Mouse (Mus musculus): ENCODE results near the gene BC028528. TPM values are rescaled to one million over a fixed set of nuclear protein-coding genes. Genes with fewer than 3 reads are reported as not detected.

The BC028528 gene
- polyA plus RNA-seq (2014; fragmentation: Nextera tagmentation; extraction: Ambion mirVana), result 6.7 and 7.5 TPM in 2 replicates

- H3K4me3 ChIP-seq (ENCODE audit: low read depth, low read length), result no peak within 1 kb of the TSS
- no peaks in the 10 kb centered on the region for H3K9me3 ChIP-seq (ENCODE audit: control insufficient read depth, low read length)
- no peaks in the 10 kb centered on the region for H3K36me3 ChIP-seq (ENCODE audit: control insufficient read depth, insufficient read depth, low read length)
- H3K4me2 ChIP-seq (ENCODE audit: low read depth, severe bottlenecking), result peak within 1 kb of the TSS; percentile 29; the same call in 1 of the 2 replicates
- DNase-seq (ENCODE audit: low spot score) (no peak), ATAC-seq (ENCODE audit: insufficient number of reproducible peaks, low FRiP score, low TSS enrichment, low read depth) (no peak)
- peak within 1 kb of the TSS; percentile 35; the same call in 1 of the 2 replicates for H3K9ac ChIP-seq (ENCODE audit: low read length)
- H3K27ac ChIP-seq (replicated peaks; ENCODE audit: low read depth, low read length), result 0 out of 2 replicates have a peak within 1 kb of the TSS, but pooled peaks have one; percentile 30
- H3K27me3 ChIP-seq (ENCODE audit: control insufficient read depth, insufficient read depth, low read length), result no peaks in the 10 kb centered on the region
- H3K4me1 ChIP-seq (ENCODE audit: control insufficient read depth, insufficient read depth, low read length), result peaks cover 15% of the 10 kb centered on the region; the same call in 1 of the 2 replicates
- WGBS, result 26% methylated on average over 12 of the region's 12 CpGs
Measured at GRCm38 (mm10) chr3:95891211-95892065, at the start of gene BC028528. BC028528 (minus strand) TSS chr3:95892005.

- Histone ChIP-seq H3K27ac (replicated peaks; ENCODE audit: low read depth, low read length) (no peak overlapping the region), H3K4me1 (ENCODE audit: control insufficient read depth, insufficient read depth, low read length) (no peaks in the 10 kb centered on the region), H3K36me3 (ENCODE audit: control insufficient read depth, insufficient read depth, low read length) (peaks cover 53% of the 10 kb centered on the region), H3K4me3 (ENCODE audit: low read depth, low read length) (no peak overlapping the region), H3K27me3 (ENCODE audit: control insufficient read depth, insufficient read depth, low read length) (no peaks in the 10 kb centered on the region), H3K4me2 (ENCODE audit: low read depth, severe bottlenecking) (no peak overlapping the region), H3K9me3 (ENCODE audit: control insufficient read depth, low read length) (no peaks in the 10 kb centered on the region), H3K9ac (ENCODE audit: low read length) (no peak overlapping the region)
- peak; percentile 30 for DNase-seq (ENCODE audit: low spot score)
- 93% methylated on average over 15 of the region's 15 CpGs for WGBS
- no peak for ATAC-seq (ENCODE audit: insufficient number of reproducible peaks, low FRiP score, low TSS enrichment, low read depth)
Measured at GRCm38 (mm10) chr3:95938835-95939234, 47.0 kb upstream of the BC028528 start.

GRCm38 (mm10) chr3:95938217-95938616, 46.4 kb upstream of the BC028528 start:
- DNase-seq (ENCODE audit: low spot score), result no peak

GRCm38 (mm10) chr3:95934448-95934847, 42.6 kb upstream of the BC028528 start:
- no peak for DNase-seq (ENCODE audit: low spot score)
- WGBS, result 93% methylated on average over 1 of the region's 1 CpGs

More at GRCm38 (mm10) chr3:95938217-95938616, 46.4 kb upstream of the BC028528 start:
- no peaks in the 10 kb centered on the region for H3K4me1 ChIP-seq (ENCODE audit: control insufficient read depth, insufficient read depth, low read length)
- H3K27me3 ChIP-seq (ENCODE audit: control insufficient read depth, insufficient read depth, low read length), result no peaks in the 10 kb centered on the region
- WGBS, result 98% methylated on average over 8 of the region's 8 CpGs
- H3K36me3 ChIP-seq (ENCODE audit: control insufficient read depth, insufficient read depth, low read length), result peaks cover 57% of the 10 kb centered on the region
- no peak overlapping the region for H3K9ac ChIP-seq (ENCODE audit: low read length)
- no peak overlapping the region for H3K4me2 ChIP-seq (ENCODE audit: low read depth, severe bottlenecking)
- H3K9me3 ChIP-seq (ENCODE audit: control insufficient read depth, low read length), result no peaks in the 10 kb centered on the region
- no peak overlapping the region for H3K27ac ChIP-seq (replicated peaks; ENCODE audit: low read depth, low read length)
- no peak overlapping the region for H3K4me3 ChIP-seq (ENCODE audit: low read depth, low read length)
- ATAC-seq (ENCODE audit: insufficient number of reproducible peaks, low FRiP score, low TSS enrichment, low read depth), result no peak

GRCm38 (mm10) chr3:95933111-95933750, 41.4 kb upstream of the BC028528 start:
- no peak for DNase-seq (ENCODE audit: low spot score)
- Histone ChIP-seq H3K9me3 (ENCODE audit: control insufficient read depth, low read length) (no peaks in the 10 kb centered on the region), H3K4me2 (ENCODE audit: low read depth, severe bottlenecking) (no peak overlapping the region), H3K27ac (replicated peaks; ENCODE audit: low read depth, low read length) (no peak overlapping the region), H3K4me3 (ENCODE audit: low read depth, low read length) (no peak overlapping the region), H3K4me1 (ENCODE audit: control insufficient read depth, insufficient read depth, low read length) (0 out of 2 replicates have a peak, but pooled peaks cover 2% of the 10 kb centered on the region), H3K9ac (ENCODE audit: low read length) (no peak overlapping the region), H3K36me3 (ENCODE audit: control insufficient read depth, insufficient read depth, low read length) (peaks cover 30% of the 10 kb centered on the region), H3K27me3 (ENCODE audit: control insufficient read depth, insufficient read depth, low read length) (no peaks in the 10 kb centered on the region)
- 97% methylated on average over 7 of the region's 7 CpGs for WGBS
- no peak for ATAC-seq (ENCODE audit: insufficient number of reproducible peaks, low FRiP score, low TSS enrichment, low read depth)

More at GRCm38 (mm10) chr3:95934448-95934847, 42.6 kb upstream of the BC028528 start:
- no peak overlapping the region for H3K4me2 ChIP-seq (ENCODE audit: low read depth, severe bottlenecking)
- H3K9ac ChIP-seq (ENCODE audit: low read length), result no peak overlapping the region
- H3K27ac ChIP-seq (replicated peaks; ENCODE audit: low read depth, low read length), result no peak overlapping the region
- H3K4me1 ChIP-seq (ENCODE audit: control insufficient read depth, insufficient read depth, low read length), result 0 out of 2 replicates have a peak, but pooled peaks cover 2% of the 10 kb centered on the region
- no peaks in the 10 kb centered on the region for H3K27me3 ChIP-seq (ENCODE audit: control insufficient read depth, insufficient read depth, low read length)
- H3K36me3 ChIP-seq (ENCODE audit: control insufficient read depth, insufficient read depth, low read length), result peaks cover 40% of the 10 kb centered on the region
- no peaks in the 10 kb centered on the region for H3K9me3 ChIP-seq (ENCODE audit: control insufficient read depth, low read length)
- no peak for ATAC-seq (ENCODE audit: insufficient number of reproducible peaks, low FRiP score, low TSS enrichment, low read depth)
- H3K4me3 ChIP-seq (ENCODE audit: low read depth, low read length), result no peak overlapping the region

- 0 out of 2 replicates have a peak, but pooled peaks cover 2% of the 10 kb centered on the region for H3K4me1 ChIP-seq (ENCODE audit: control insufficient read depth, insufficient read depth, low read length)
- ATAC-seq (ENCODE audit: insufficient number of reproducible peaks, low FRiP score, low TSS enrichment, low read depth), result no peak
- 91% methylated on average over 7 of the region's 7 CpGs for WGBS
- no peak overlapping the region for H3K4me3 ChIP-seq (ENCODE audit: low read depth, low read length)
- peaks cover 24% of the 10 kb centered on the region for H3K36me3 ChIP-seq (ENCODE audit: control insufficient read depth, insufficient read depth, low read length)
- no peak overlapping the region for H3K27ac ChIP-seq (replicated peaks; ENCODE audit: low read depth, low read length)
- no peak for DNase-seq (ENCODE audit: low spot score)
- H3K9me3 ChIP-seq (ENCODE audit: control insufficient read depth, low read length), result no peaks in the 10 kb centered on the region
- H3K9ac ChIP-seq (ENCODE audit: low read length), result no peak overlapping the region
- H3K27me3 ChIP-seq (ENCODE audit: control insufficient read depth, insufficient read depth, low read length), result no peaks in the 10 kb centered on the region
- no peak overlapping the region for H3K4me2 ChIP-seq (ENCODE audit: low read depth, severe bottlenecking)
Measured at GRCm38 (mm10) chr3:95932566-95932965, 40.8 kb upstream of the BC028528 start.

GRCm38 (mm10) chr3:95932157-95932556, 40.4 kb upstream of the BC028528 start:
- Histone ChIP-seq H3K27me3 (ENCODE audit: control insufficient read depth, insufficient read depth, low read length) (no peaks in the 10 kb centered on the region), H3K4me2 (ENCODE audit: low read depth, severe bottlenecking) (no peak overlapping the region), H3K4me1 (ENCODE audit: control insufficient read depth, insufficient read depth, low read length) (0 out of 2 replicates have a peak, but pooled peaks cover 2% of the 10 kb centered on the region), H3K9ac (ENCODE audit: low read length) (no peak overlapping the region), H3K27ac (replicated peaks; ENCODE audit: low read depth, low read length) (no peak overlapping the region), H3K36me3 (ENCODE audit: control insufficient read depth, insufficient read depth, low read length) (peaks cover 20% of the 10 kb centered on the region), H3K4me3 (ENCODE audit: low read depth, low read length) (no peak overlapping the region), H3K9me3 (ENCODE audit: control insufficient read depth, low read length) (no peaks in the 10 kb centered on the region)
- no peak for ATAC-seq (ENCODE audit: insufficient number of reproducible peaks, low FRiP score, low TSS enrichment, low read depth)
- 73% methylated on average over 1 of the region's 1 CpGs for WGBS
- DNase-seq (ENCODE audit: low spot score), result no peak

- Histone ChIP-seq H3K4me3 (ENCODE audit: low read depth, low read length) (no peak overlapping the region), H3K36me3 (ENCODE audit: control insufficient read depth, insufficient read depth, low read length) (peaks cover 17% of the 10 kb centered on the region), H3K4me1 (ENCODE audit: control insufficient read depth, insufficient read depth, low read length) (0 out of 2 replicates have a peak, but pooled peaks cover 2% of the 10 kb centered on the region), H3K27me3 (ENCODE audit: control insufficient read depth, insufficient read depth, low read length) (no peaks in the 10 kb centered on the region), H3K9ac (ENCODE audit: low read length) (no peak overlapping the region), H3K9me3 (ENCODE audit: control insufficient read depth, low read length) (no peaks in the 10 kb centered on the region), H3K4me2 (ENCODE audit: low read depth, severe bottlenecking) (no peak overlapping the region), H3K27ac (replicated peaks; ENCODE audit: low read depth, low read length) (no peak overlapping the region)
- no peak for DNase-seq (ENCODE audit: low spot score)
- no peak for ATAC-seq (ENCODE audit: insufficient number of reproducible peaks, low FRiP score, low TSS enrichment, low read depth)
- 93% methylated on average over 1 of the region's 1 CpGs for WGBS
Measured at GRCm38 (mm10) chr3:95931471-95931870, 39.7 kb upstream of the BC028528 start.
